Mouse (Mus musculus) lung, adult 2 months (tissue): ENCODE measurements around the gene Zfp830.

Source experiments
- CTCF ChIP-seq: fragments of 200-500 bp; IDR thresholded peaks from 2 replicates; pipeline ENCODE4 v1.5.1; 2011; ENCODE audit warnings: mild to moderate bottlenecking, low read length, control low read depth; ENCODE audit not compliant: insufficient read depth
- POLR2A ChIP-seq: fragments of 200-500 bp; IDR thresholded peaks from 2 replicates; pipeline ENCODE4 v1.6.1; 2011; ENCODE audit warnings: low read depth, mild to moderate bottlenecking, control low read depth, low read length, borderline replicate concordance; ENCODE audit errors: extremely low read depth

DNA sequence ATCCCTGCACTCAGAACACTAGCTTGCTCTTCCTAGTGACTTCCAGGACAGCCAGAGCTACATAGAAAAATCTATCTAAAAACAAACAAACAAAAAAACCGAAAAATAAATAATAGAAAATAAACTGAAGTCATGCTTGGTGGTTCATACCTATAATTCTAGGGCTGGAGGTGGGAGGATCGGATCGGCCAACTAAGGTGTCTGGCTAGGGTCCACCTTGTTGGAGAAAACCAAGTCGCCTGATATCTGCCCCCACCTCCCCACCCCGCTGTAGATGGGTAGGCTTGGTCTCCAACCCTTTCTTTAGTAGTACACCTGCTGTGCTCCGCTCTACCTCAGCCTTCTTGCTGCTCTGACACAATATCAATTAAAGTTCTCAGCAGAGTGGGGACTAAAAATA, 18.1 kb downstream of the Zfp830 start:
- TF ChIP-seq CTCF (no peak), POLR2A (no peak)
